Mouse (Mus musculus) E14TG2a.4 (cell line): ENCODE measurements around the gene Actn4.

ENCODE experiments used
- H3K27me3 ChIP-seq: 2 replicates; pipeline ENCODE4 v1.6.1; 2014; ENCODE audit warnings: low read length, control low read depth; ENCODE audit not compliant: insufficient read depth
- H3K36me3 ChIP-seq: 2 replicates; pipeline ENCODE4 v1.6.1; 2014; ENCODE audit warnings: low read length, control low read depth; ENCODE audit not compliant: insufficient read depth
- H3K4me1 ChIP-seq: replicated peaks from 2 replicates; pipeline ENCODE4 v1.6.1; 2014; ENCODE audit warnings: low read depth, low read length, control low read depth
- H3K4me3 ChIP-seq: replicated peaks from 2 replicates; pipeline ENCODE4 v1.5.1; 2014; ENCODE audit warnings: mild to moderate bottlenecking, low read length
- H3K9me3 ChIP-seq: 2 replicates; pipeline ENCODE4 v1.6.1; 2014; ENCODE audit warnings: low read length, control low read depth
- CTCF ChIP-seq: conservative IDR thresholded peaks from 2 replicates; pipeline ENCODE4 v1.5.1; 2014; ENCODE audit warnings: low read length
- NANOG ChIP-seq: IDR thresholded peaks from 2 replicates; pipeline ENCODE4 v1.6.1; 2014; ENCODE audit warnings: borderline replicate concordance, low read length, mixed read lengths
- POU5F1 ChIP-seq: IDR thresholded peaks from 2 replicates; pipeline ENCODE4 v1.6.1; 2014; ENCODE audit warnings: low read length, borderline replicate concordance

Actn4 gene

DNA sequence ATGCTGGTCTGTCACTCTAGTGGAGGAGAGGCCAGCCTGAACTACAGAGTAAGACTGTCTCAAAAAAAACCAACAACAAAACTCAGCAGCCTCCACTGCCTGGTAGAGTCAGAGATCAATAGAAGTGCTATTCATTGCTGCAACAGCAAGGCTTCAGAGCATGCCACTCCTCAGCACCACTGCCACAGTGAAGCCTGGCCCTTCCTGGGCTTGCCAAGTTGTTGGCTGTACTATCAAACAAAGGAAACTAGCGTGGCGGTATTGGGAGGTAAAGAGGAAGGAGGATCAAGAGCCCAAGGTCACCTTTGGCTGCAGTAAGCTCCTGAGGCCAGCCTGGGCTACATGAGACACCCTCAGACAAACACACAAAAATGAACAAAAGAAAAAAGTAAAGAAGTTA lies 36.0 kb downstream of the Actn4 start:
- Histone ChIP-seq H3K27me3 (no peaks in the 10 kb centered on the region), H3K36me3 (peaks cover 94% of the 10 kb centered on the region), H3K9me3 (no peaks in the 10 kb centered on the region), H3K4me1 (peaks cover 99% of the 10 kb centered on the region), H3K4me3 (no peak overlapping the region)
- TF ChIP-seq POU5F1 (no peak), NANOG (no peak), CTCF (no peak)

GRCm38 (mm10) chr7:28925317-28925716 lies 36.8 kb downstream of the Actn4 start:
- TF ChIP-seq CTCF (no peak), NANOG (no peak)
- Histone ChIP-seq H3K4me1 (peaks cover 99% of the 10 kb centered on the region), H3K4me3 (0 out of 2 replicates have a peak overlapping the region, but pooled peaks have one; percentile 32), H3K36me3 (peaks cover 94% of the 10 kb centered on the region), H3K27me3 (no peaks in the 10 kb centered on the region), H3K9me3 (no peaks in the 10 kb centered on the region)

DNA sequence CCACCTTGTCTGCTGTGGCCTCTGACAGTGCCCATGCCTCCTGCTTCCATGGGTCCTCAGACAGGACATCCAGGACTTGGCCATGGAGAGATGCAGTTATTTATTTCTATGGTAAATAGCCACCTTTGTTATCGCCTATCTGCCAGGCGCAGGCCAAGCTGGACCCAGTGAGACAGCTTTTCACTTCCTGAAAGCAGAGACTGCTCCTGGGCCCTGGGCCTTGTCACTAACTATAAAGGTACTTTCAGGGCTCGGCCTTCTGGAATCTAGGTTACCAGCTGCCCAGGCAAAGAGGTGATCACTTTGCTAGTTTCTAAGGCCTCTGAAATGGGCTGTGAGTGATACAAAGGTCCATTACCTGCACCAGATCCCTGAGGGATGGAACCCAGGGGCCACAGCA lies 37.3 kb downstream of the Actn4 start:
- Histone ChIP-seq H3K4me1 (peaks cover 99% of the 10 kb centered on the region), H3K9me3 (no peaks in the 10 kb centered on the region), H3K4me3 (peak overlapping the region; percentile 32), H3K27me3 (no peaks in the 10 kb centered on the region), H3K36me3 (peaks cover 94% of the 10 kb centered on the region)
- no peak for TF ChIP-seq NANOG
- no peak for TF ChIP-seq CTCF
- TF ChIP-seq POU5F1 = no peak

DNA sequence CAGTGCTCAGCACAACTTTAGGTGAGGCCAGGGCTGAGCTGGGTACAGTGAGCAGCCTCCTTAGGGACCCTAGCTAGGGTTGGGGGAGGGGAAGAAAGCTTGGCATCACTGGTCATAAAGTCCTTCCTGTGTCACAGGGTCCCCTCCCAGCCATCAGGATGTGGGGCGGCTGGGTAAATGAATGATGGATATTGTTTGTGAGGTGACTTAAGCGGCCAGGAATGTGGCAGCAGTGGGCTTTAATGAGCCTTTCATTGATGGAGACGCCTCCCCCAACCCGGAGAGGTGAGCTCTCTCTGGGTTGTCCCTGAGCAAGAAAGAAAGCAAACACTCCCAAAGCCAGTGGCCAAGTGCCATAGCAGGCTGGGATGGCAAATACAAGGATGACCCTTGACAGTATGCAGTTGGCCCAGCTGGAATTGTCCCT lies 38.3 kb downstream of the Actn4 start:
- peaks cover 99% of the 10 kb centered on the region for H3K4me1 ChIP-seq
- TF ChIP-seq NANOG (no peak), POU5F1 (no peak), CTCF (no peak)
- H3K27me3 ChIP-seq = no peaks in the 10 kb centered on the region
- H3K9me3 ChIP-seq = no peaks in the 10 kb centered on the region
- peak overlapping the region; percentile 37 for H3K4me3 ChIP-seq
- peaks cover 94% of the 10 kb centered on the region for H3K36me3 ChIP-seq

GRCm38 (mm10) chr7:28922606-28923005 lies 39.5 kb downstream of the Actn4 start:
- Histone ChIP-seq H3K27me3 (no peaks in the 10 kb centered on the region), H3K9me3 (no peaks in the 10 kb centered on the region), H3K4me3 (0 out of 2 replicates have a peak overlapping the region, but pooled peaks have one; percentile 3), H3K4me1 (peaks cover 99% of the 10 kb centered on the region), H3K36me3 (peaks cover 94% of the 10 kb centered on the region)
- no peak for TF ChIP-seq NANOG
- no peak for TF ChIP-seq POU5F1
- TF ChIP-seq CTCF = no peak

GRCm38 (mm10) chr7:28921722-28922465 lies 40.2 kb downstream of the Actn4 start:
- no peaks in the 10 kb centered on the region for H3K9me3 ChIP-seq
- no peak for TF ChIP-seq CTCF
- no peak for TF ChIP-seq NANOG
- no peak for TF ChIP-seq POU5F1
- H3K36me3 ChIP-seq = peaks cover 98% of the 10 kb centered on the region
- 0 out of 2 replicates have a peak overlapping the region, but pooled peaks have one; percentile 3 for H3K4me3 ChIP-seq
- H3K4me1 ChIP-seq = peaks cover 100% of the 10 kb centered on the region
- H3K27me3 ChIP-seq = no peaks in the 10 kb centered on the region

DNA sequence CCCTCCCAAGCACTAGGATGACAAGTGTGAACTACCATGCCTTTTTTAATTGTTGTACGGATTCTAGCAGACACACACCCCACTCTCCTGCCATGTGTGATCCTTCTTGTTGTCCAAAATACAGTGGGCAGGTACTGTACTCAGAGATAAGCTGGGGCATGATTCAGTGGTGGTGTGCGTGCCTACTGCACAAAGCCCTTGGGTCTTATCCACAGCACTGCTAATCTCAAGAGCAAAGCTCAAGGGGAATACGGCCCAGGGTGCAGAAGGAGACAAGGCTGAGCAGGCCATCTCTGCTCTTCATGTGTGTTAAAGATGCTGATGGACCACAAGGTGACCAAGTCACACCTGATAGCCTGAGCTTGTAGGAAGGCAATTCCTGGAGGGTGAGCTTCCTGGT lies 41.0 kb downstream of the Actn4 start:
- Histone ChIP-seq H3K9me3 (no peaks in the 10 kb centered on the region), H3K4me3 (no peak overlapping the region), H3K36me3 (peaks cover 99% of the 10 kb centered on the region), H3K4me1 (peaks cover 94% of the 10 kb centered on the region), H3K27me3 (no peaks in the 10 kb centered on the region)
- TF ChIP-seq CTCF (no peak), NANOG (no peak), POU5F1 (no peak)

GRCm38 (mm10) chr7:28919815-28920214 lies 42.3 kb downstream of the Actn4 start:
- no peaks in the 10 kb centered on the region for H3K9me3 ChIP-seq
- TF ChIP-seq POU5F1 (no peak), CTCF (no peak), NANOG (no peak)
- H3K36me3 ChIP-seq = peaks cover 100% of the 10 kb centered on the region
- H3K4me3 ChIP-seq = peak overlapping the region; percentile 53
- no peaks in the 10 kb centered on the region for H3K27me3 ChIP-seq
- H3K4me1 ChIP-seq = peaks cover 94% of the 10 kb centered on the region

DNA sequence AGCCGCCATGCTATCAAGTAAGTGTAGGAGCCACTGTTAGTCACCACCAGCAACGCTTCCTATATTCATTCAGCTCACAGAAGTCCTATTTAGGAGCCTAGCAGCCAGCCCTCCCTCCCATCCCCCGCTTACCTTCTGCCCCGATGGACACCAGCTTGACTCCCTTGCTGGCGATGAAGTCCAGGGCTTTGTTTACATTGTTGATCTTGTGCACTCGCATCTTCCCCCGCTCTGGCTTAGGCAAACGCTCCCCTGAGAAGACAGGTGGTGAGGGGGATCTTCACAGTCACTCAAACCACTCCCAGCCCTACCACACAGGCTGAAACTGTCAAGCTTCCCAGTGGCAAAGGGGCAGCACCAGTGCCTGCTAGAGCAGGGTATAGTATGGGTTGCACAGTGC lies 43.6 kb downstream of the Actn4 start:
- peaks cover 100% of the 10 kb centered on the region for H3K36me3 ChIP-seq
- no peaks in the 10 kb centered on the region for H3K9me3 ChIP-seq
- no peak overlapping the region for H3K4me3 ChIP-seq
- H3K4me1 ChIP-seq = peaks cover 89% of the 10 kb centered on the region
- no peaks in the 10 kb centered on the region for H3K27me3 ChIP-seq
- TF ChIP-seq POU5F1 (no peak), CTCF (no peak), NANOG (no peak)
